Mouse (Mus musculus) liver, postnatal 0 days (tissue): ENCODE measurements around the gene Pkm. TPM values are rescaled to one million over a fixed set of nuclear protein-coding genes. Genes with fewer than 3 reads are reported as not detected.

ENCODE experiments used
- ATAC-seq: fragments of 200-750 bp; cut with Nextera tagmentation; 2 replicates; pipeline ENCODE4 v1.8.0; 2017; ENCODE audit warnings: mild to moderate bottlenecking, moderate library complexity
- DNase-seq: peaks from one replicate; pipeline ENCODE4 v3.0.0-alpha.2; 2016
- H3K27ac ChIP-seq: fragments of 300-500 bp; sonication (generic); 2 replicates; pipeline ENCODE4 v1.5.1; 2014; ENCODE audit warnings: antibody characterized with exemption, moderate library complexity, mild to moderate bottlenecking, low read depth
- H3K27me3 ChIP-seq: fragments of 300-500 bp; sonication (generic); 2 replicates; pipeline ENCODE4 v1.6.1; 2014; ENCODE audit warnings: low read length, control low read depth, mixed read lengths; ENCODE audit not compliant: insufficient read depth
- H3K36me3 ChIP-seq: fragments of 300-500 bp; sonication (generic); replicated peaks from 2 replicates; pipeline ENCODE4 v1.6.1; 2014; ENCODE audit warnings: mild to moderate bottlenecking, control low read depth, low read length, moderate library complexity, mixed read lengths; ENCODE audit not compliant: insufficient read depth
- H3K4me1 ChIP-seq: fragments of 300-500 bp; sonication (generic); 2 replicates; pipeline ENCODE4 v1.6.1; 2014; ENCODE audit warnings: antibody characterized with exemption, mild to moderate bottlenecking, control low read depth; ENCODE audit not compliant: insufficient read depth
- H3K4me2 ChIP-seq: fragments of 300-500 bp; sonication (generic); 2 replicates; pipeline ENCODE4 v1.6.1; 2014; ENCODE audit warnings: low read depth, mild to moderate bottlenecking, low read length, moderate library complexity, mixed read lengths
- H3K4me3 ChIP-seq: fragments of 300-500 bp; sonication (generic); 2 replicates; pipeline ENCODE4 v1.5.1; 2014; ENCODE audit warnings: low read depth, low read length
- H3K9ac ChIP-seq: fragments of 300-500 bp; sonication (generic); replicated peaks from 2 replicates; pipeline ENCODE4 v1.6.1; 2014; ENCODE audit warnings: mild to moderate bottlenecking, moderate library complexity
- H3K9me3 ChIP-seq: fragments of 300-500 bp; sonication (generic); 2 replicates; pipeline ENCODE4 v1.6.1; 2016; ENCODE audit warnings: mild to moderate bottlenecking, control low read depth, low read length, mixed read lengths
- CTCF ChIP-seq: sonication (generic); IDR thresholded peaks from 2 replicates; pipeline ENCODE4 v1.5.1; 2016; ENCODE audit warnings: antibody characterized with exemption, low read depth
- EP300 ChIP-seq: IDR thresholded peaks from 2 replicates; pipeline ENCODE4 v1.6.1; 2016; ENCODE audit warnings: antibody characterized with exemption, low read depth, mild to moderate bottlenecking
- WGBS: fragments of 180-500 bp; shearing (Covaris S2); extraction: QIAGEN DNeasy Blood & Tissue Kit; methylation state at CpG from one replicate; pipeline ENCODE4 v1.1.7; 2014; ENCODE audit not compliant: insufficient replicate concordance; 5-methylcytosine and 5-hydroxymethylcytosine counted together
- polyA plus RNA-seq: library from polyadenylated mRNA; unstranded; fragments of >200 nt; fragmentation: Nextera tagmentation; extraction: Ambion mirVana; gene quantifications from 2 replicates; pipeline ENCODE4 v1.2.1, GENCODE M21; 2015

Pkm gene
- polyA plus RNA-seq, 1 experiment from 2014 or later = 117 TPM

GRCm38 (mm10) chr9:59664664-59665256 is 8.6 kb downstream of the Pkm start:
- WGBS = 81% methylated on average over 4 of the region's 4 CpGs
- Histone ChIP-seq H3K9me3 (no peaks in the 10 kb centered on the region), H3K4me3 (no peak overlapping the region), H3K4me1 (peaks cover 8% of the 10 kb centered on the region; the same call in 1 of the 2 replicates), H3K36me3 (peaks cover 35% of the 10 kb centered on the region), H3K9ac (no peak overlapping the region), H3K27ac (no peak overlapping the region), H3K27me3 (peaks cover 78% of the 10 kb centered on the region), H3K4me2 (no peak overlapping the region)
- DNase-seq (no peak), ATAC-seq (no peak)
- no peak for TF ChIP-seq EP300
- TF ChIP-seq CTCF = no peak

GRCm38 (mm10) chr9:59666016-59666415 is 9.8 kb downstream of the Pkm start:
- Histone ChIP-seq H3K27ac (no peak overlapping the region), H3K27me3 (peaks cover 78% of the 10 kb centered on the region), H3K4me3 (no peak overlapping the region), H3K36me3 (peaks cover 37% of the 10 kb centered on the region), H3K4me1 (peaks cover 4% of the 10 kb centered on the region; the same call in 1 of the 2 replicates), H3K9me3 (no peaks in the 10 kb centered on the region), H3K4me2 (no peak overlapping the region), H3K9ac (no peak overlapping the region)
- no peak for DNase-seq
- no peak for ATAC-seq
- TF ChIP-seq CTCF (no peak), EP300 (no peak)
- WGBS = 83% methylated on average over 8 of the region's 8 CpGs

- Histone ChIP-seq H3K27ac (no peak overlapping the region), H3K9ac (no peak overlapping the region), H3K4me1 (peaks cover 2% of the 10 kb centered on the region; the same call in 1 of the 2 replicates), H3K9me3 (no peaks in the 10 kb centered on the region), H3K4me2 (no peak overlapping the region), H3K4me3 (no peak overlapping the region), H3K36me3 (peaks cover 40% of the 10 kb centered on the region), H3K27me3 (peaks cover 79% of the 10 kb centered on the region)
- no peak for TF ChIP-seq CTCF
- TF ChIP-seq EP300 = no peak
- WGBS = 71% methylated on average over 1 of the region's 1 CpGs
- ATAC-seq (no peak), DNase-seq (no peak)
Measured at GRCm38 (mm10) chr9:59666813-59667212, 10.6 kb downstream of the Pkm start.

- no peak overlapping the region for H3K27ac ChIP-seq
- TF ChIP-seq CTCF (no peak), EP300 (no peak)
- peaks cover 79% of the 10 kb centered on the region for H3K27me3 ChIP-seq
- no peak overlapping the region for H3K9ac ChIP-seq
- DNase-seq (no peak), ATAC-seq (no peak)
- no peak overlapping the region for H3K4me3 ChIP-seq
- 47% methylated on average over 4 of the region's 4 CpGs for WGBS
- H3K4me1 ChIP-seq = peaks cover 2% of the 10 kb centered on the region; the same call in 1 of the 2 replicates
- H3K36me3 ChIP-seq = peaks cover 44% of the 10 kb centered on the region
- no peak overlapping the region for H3K4me2 ChIP-seq
- no peaks in the 10 kb centered on the region for H3K9me3 ChIP-seq
Measured at GRCm38 (mm10) chr9:59667250-59667649, 11.1 kb downstream of the Pkm start.

GRCm38 (mm10) chr9:59667904-59668303 is 11.7 kb downstream of the Pkm start:
- Histone ChIP-seq H3K9ac (no peak overlapping the region), H3K4me1 (0 out of 2 replicates have a peak, but pooled peaks cover 2% of the 10 kb centered on the region), H3K27me3 (peaks cover 82% of the 10 kb centered on the region), H3K4me3 (no peak overlapping the region), H3K27ac (no peak overlapping the region), H3K36me3 (peaks cover 51% of the 10 kb centered on the region), H3K4me2 (no peak overlapping the region), H3K9me3 (no peaks in the 10 kb centered on the region)
- WGBS = 43% methylated on average over 6 of the region's 6 CpGs
- TF ChIP-seq CTCF = no peak
- no peak for TF ChIP-seq EP300
- DNase-seq (peak; percentile 32), ATAC-seq (peak; percentile 77)

GRCm38 (mm10) chr9:59668473-59668872 is 12.3 kb downstream of the Pkm start:
- H3K4me1 ChIP-seq = 0 out of 2 replicates have a peak, but pooled peaks cover 2% of the 10 kb centered on the region
- H3K27ac ChIP-seq = no peak overlapping the region
- peaks cover 47% of the 10 kb centered on the region for H3K36me3 ChIP-seq
- peaks cover 78% of the 10 kb centered on the region for H3K27me3 ChIP-seq
- DNase-seq (no peak), ATAC-seq (no peak)
- TF ChIP-seq CTCF = no peak
- no peak for TF ChIP-seq EP300
- 75% methylated on average over 7 of the region's 7 CpGs for WGBS
- H3K9me3 ChIP-seq = no peaks in the 10 kb centered on the region
- H3K4me2 ChIP-seq = no peak overlapping the region
- H3K4me3 ChIP-seq = no peak overlapping the region
- no peak overlapping the region for H3K9ac ChIP-seq
